ENCODE assay signal across 8 mouse cellular contexts in genomic region chrX:59134928-59135361, GRCm38 (mm10).
A peak's percentile ranks its signal among the peaks of the same experiment; 100 is the strongest.
DNase-seq lines count a peak whose midpoint lies in the region; ATAC-seq and TF ChIP-seq lines count a peak whose summit lies in the region.

No protein-coding gene starts in this region.

- 14% methylated on average over 7 of the region's 8 CpGs for WGBS in intestine, postnatal 0 days
- 11% methylated on average over 8 of the region's 8 CpGs for WGBS in limb, embryonic 12.5 days
- 16% methylated on average over 8 of the region's 8 CpGs for WGBS in neural tube, embryonic 13.5 days

- no peak overlapping the region for H3K9ac ChIP-seq in intestine, postnatal 0 days (ENCODE audit: low read depth, low read length)
- no peak overlapping the region for H3K9ac ChIP-seq in limb, embryonic 12.5 days (replicated peaks)
- peak overlapping the region; percentile 70; the same call in 1 of the 2 replicates for H3K9ac ChIP-seq in neural tube, embryonic 13.5 days

- intact Hi-C loops in gastrocnemius, postnatal 14 days (cut with DNase I; ENCODE audit: low total_unique reads) = no loop called here

- H3K36me3 ChIP-seq in intestine, postnatal 0 days (ENCODE audit: control insufficient read depth, insufficient read depth) = no peaks in the 10 kb centered on the region
- no peaks in the 10 kb centered on the region for H3K36me3 ChIP-seq in limb, embryonic 12.5 days
- no peaks in the 10 kb centered on the region for H3K36me3 ChIP-seq in neural tube, embryonic 13.5 days

- H3K4me3 ChIP-seq in intestine, postnatal 0 days (ENCODE audit: low read depth, low read length) = peak overlapping the region; percentile 46
- peak overlapping the region; percentile 52 for H3K4me3 ChIP-seq in limb, embryonic 12.5 days (replicated peaks)
- peak overlapping the region; percentile 56 for H3K4me3 ChIP-seq in neural tube, embryonic 13.5 days

- peak; percentile 76 for ATAC-seq in cerebellum, adult (ENCODE audit: insufficient number of reproducible peaks, low FRiP score, low TSS enrichment)
- no peak for ATAC-seq in intestine, postnatal 0 days
- peak; percentile 77 for ATAC-seq in limb, embryonic 12.5 days (ENCODE audit: insufficient number of reproducible peaks, insufficient read depth, low FRiP score, low TSS enrichment, low read depth)
- peak; percentile 83 for ATAC-seq in neural tube, embryonic 13.5 days (ENCODE audit: low read depth)

- peak overlapping the region; percentile 72 for H3K4me2 ChIP-seq in intestine, postnatal 0 days (replicated peaks; ENCODE audit: low read depth)
- peak overlapping the region; percentile 64 for H3K4me2 ChIP-seq in limb, embryonic 12.5 days
- peak overlapping the region; percentile 69 for H3K4me2 ChIP-seq in neural tube, embryonic 13.5 days

- no peaks in the 10 kb centered on the region for H3K9me3 ChIP-seq in intestine, postnatal 0 days (ENCODE audit: control insufficient read depth)
- H3K9me3 ChIP-seq in limb, embryonic 12.5 days = no peaks in the 10 kb centered on the region
- no peaks in the 10 kb centered on the region for H3K9me3 ChIP-seq in neural tube, embryonic 13.5 days

- no peak for DNase-seq in cerebellum, adult 11 months
- peak; percentile 11 to 16 for DNase-seq in cerebellum, postnatal 36 days
- peak; percentile 17 for DNase-seq in gastrocnemius, postnatal 14 days
- DNase-seq in testis, postnatal 10 days (ENCODE audit: low spot score) = peak; percentile 53

- peak; percentile 68 for TF ChIP-seq CTCF in intestine, postnatal 0 days (IDR thresholded peaks at IDR 0.05; ENCODE audit: low read depth)

- H3K4me1 ChIP-seq in intestine, postnatal 0 days (replicated peaks; ENCODE audit: control insufficient read depth, insufficient read depth, low read length) = no peaks in the 10 kb centered on the region
- H3K4me1 ChIP-seq in limb, embryonic 12.5 days (replicated peaks) = no peaks in the 10 kb centered on the region
- peaks cover 7% of the 10 kb centered on the region; the same call in 1 of the 2 replicates for H3K4me1 ChIP-seq in neural tube, embryonic 13.5 days (replicated peaks)

- 0 out of 2 replicates have a peak, but pooled peaks cover 6% of the 10 kb centered on the region for H3K27me3 ChIP-seq in intestine, postnatal 0 days (replicated peaks; ENCODE audit: control insufficient read depth, insufficient read depth, low read length)
- H3K27me3 ChIP-seq in limb, embryonic 12.5 days = peaks cover 21% of the 10 kb centered on the region
- H3K27me3 ChIP-seq in neural tube, embryonic 13.5 days = no peaks in the 10 kb centered on the region

- H3K27ac ChIP-seq in intestine, postnatal 0 days (ENCODE audit: low read depth, low read length) = no peak overlapping the region
- no peak overlapping the region for H3K27ac ChIP-seq in limb, embryonic 12.5 days
- H3K27ac ChIP-seq in neural tube, embryonic 13.5 days (replicated peaks) = no peak overlapping the region
